Comparison of ENCODE assay signal across 19 mouse cellular contexts in genomic region chr6:100301410-100302108, GRCm38 (mm10). TPM values are rescaled to one million over a fixed set of nuclear protein-coding genes. Genes with fewer than 3 reads are reported as not detected.
A peak's percentile ranks its signal among the peaks of the same experiment; 100 is the strongest.
DNase-seq lines count a peak whose midpoint lies in the region; ATAC-seq and TF ChIP-seq lines count a peak whose summit lies in the region.
"Had no signal": no experiment of that assay in that cellular context is flagged by ENCODE, and none has a peak within 500 bp of the region (broad histone marks: within the 10 kb centered on the region; RNA-seq: fewer than 3 reads in every experiment).

No protein-coding gene starts in this region.

- no peak for TF ChIP-seq EP300 in liver, postnatal 0 days (IDR thresholded peaks at IDR 0.05; ENCODE audit: low read depth)

- H3K4me2 ChIP-seq in liver, embryonic 11.5 days: no peak overlapping the region
- no peak overlapping the region for H3K4me2 ChIP-seq in liver, postnatal 0 days (ENCODE audit: low read depth, low read length)
- H3K4me2 ChIP-seq: heart, embryonic 11.5 days; limb, embryonic 15.5 days had no signal

- no peaks in the 10 kb centered on the region for H3K27me3 ChIP-seq in liver, adult 2 months (ENCODE audit: control insufficient read depth, insufficient read depth, low read length)
- H3K27me3 ChIP-seq in liver, embryonic 11.5 days (replicated peaks; ENCODE audit: control insufficient read depth, insufficient read depth, low read length): no peaks in the 10 kb centered on the region
- H3K27me3 ChIP-seq in liver, postnatal 0 days (ENCODE audit: insufficient read depth, low read length): no peaks in the 10 kb centered on the region
- H3K27me3 ChIP-seq: limb, embryonic 15.5 days had no signal

- H3K4me3 ChIP-seq in liver, adult 2 months (ENCODE audit: insufficient read depth, low read depth, low read length): no peak overlapping the region
- no peak overlapping the region for H3K4me3 ChIP-seq in liver, embryonic 11.5 days (ENCODE audit: low read depth, low read length)
- no peak overlapping the region for H3K4me3 ChIP-seq in liver, postnatal 0 days (ENCODE audit: low read depth, low read length)
- H3K4me3 ChIP-seq: limb, embryonic 15.5 days had no signal

- H3K9me3 ChIP-seq in liver, embryonic 11.5 days (ENCODE audit: control insufficient read depth, low read length): no peaks in the 10 kb centered on the region
- H3K9me3 ChIP-seq in liver, postnatal 0 days (ENCODE audit: low read length): no peaks in the 10 kb centered on the region
- H3K9me3 ChIP-seq: limb, embryonic 15.5 days had no signal

- no peak for TF ChIP-seq CTCF in liver, adult 2 months (IDR thresholded peaks at IDR 0.05; ENCODE audit: low read depth, low read length)
- TF ChIP-seq CTCF in liver, postnatal 0 days (IDR thresholded peaks at IDR 0.05; ENCODE audit: low read depth): no peak

- peaks cover 5% of the 10 kb centered on the region for H3K4me1 ChIP-seq in liver, adult 2 months (ENCODE audit: control insufficient read depth, insufficient read depth, low read length)
- H3K4me1 ChIP-seq in liver, embryonic 11.5 days (replicated peaks; ENCODE audit: control insufficient read depth, insufficient read depth, low read length): peaks cover 6% of the 10 kb centered on the region
- peaks cover 21% of the 10 kb centered on the region for H3K4me1 ChIP-seq in liver, postnatal 0 days (ENCODE audit: insufficient read depth)

- intact Hi-C loops in heart, postnatal 14 days (cut with DNase I): no loop called here
- intact Hi-C loops in heart, postnatal 36 days (cut with DNase I): no loop called here

- peak overlapping the region; percentile 15; the same call in 1 of the 2 replicates for H3K27ac ChIP-seq in liver, adult 2 months (replicated peaks; ENCODE audit: insufficient read depth, low read depth, low read length)
- H3K27ac ChIP-seq in liver, embryonic 11.5 days (ENCODE audit: low read depth, low read length): 0 out of 2 replicates have a peak overlapping the region, but pooled peaks have one; percentile 28
- H3K27ac ChIP-seq in liver, postnatal 0 days (ENCODE audit: low read depth): peak overlapping the region; percentile 69
- H3K27ac ChIP-seq: hindbrain, postnatal 0 days; limb, embryonic 15.5 days; macrophage had no signal

- peak; percentile 7 to 22 for DNase-seq in heart, postnatal 14 days
- no peak for DNase-seq in heart, postnatal 36 days
- DNase-seq in liver, adult 2 months (ENCODE audit: extremely low read depth, low read depth, low spot score): peak; percentile 86
- DNase-seq in liver: no peak
- no peak for DNase-seq in liver, embryonic 11.5 days (ENCODE audit: low spot score)
- DNase-seq in liver, postnatal 0 days: peak; percentile 49
- DNase-seq in adrenal gland, adult 8-10 months: no peak
- DNase-seq: adrenal gland, postnatal 25 days; cerebellum, adult 18-20 months; gastrocnemius, postnatal 25 days; layer of hippocampus, adult 9-11 months; midbrain, embryonic 14.5 days; right cerebral cortex, adult 18-20 months had no signal

- H3K36me3 ChIP-seq in liver, adult 2 months (ENCODE audit: control insufficient read depth, insufficient read depth, low read length): no peaks in the 10 kb centered on the region
- H3K36me3 ChIP-seq in liver, embryonic 11.5 days (ENCODE audit: control insufficient read depth, insufficient read depth, low read length): no peaks in the 10 kb centered on the region
- no peaks in the 10 kb centered on the region for H3K36me3 ChIP-seq in liver, postnatal 0 days (replicated peaks; ENCODE audit: insufficient read depth, low read length)
- H3K36me3 ChIP-seq: limb, embryonic 15.5 days had no signal

- no peak overlapping the region for H3K9ac ChIP-seq in liver, adult 2 months (ENCODE audit: low read depth, low read length)
- H3K9ac ChIP-seq in liver, embryonic 11.5 days (ENCODE audit: low read depth, low read length): no peak overlapping the region
- H3K9ac ChIP-seq in liver, postnatal 0 days (replicated peaks): no peak overlapping the region
- H3K9ac ChIP-seq: limb, embryonic 15.5 days had no signal

- TF ChIP-seq POLR2A in liver, adult 2 months (IDR thresholded peaks at IDR 0.05; ENCODE audit: extremely low read depth, insufficient read depth, low read length): no peak

- ATAC-seq in liver, embryonic 11.5 days (replicated peaks; ENCODE audit: low FRiP score): peak; percentile 53; the same call in 1 of the 2 replicates
- ATAC-seq in liver, postnatal 0 days: peak; percentile 96
- ATAC-seq: activated CD4-positive, CD25-positive, alpha-beta regulatory T cell, adult 4 months; hindbrain, postnatal 0 days; Patski had no signal

- 40% methylated on average over 8 of the region's 8 CpGs for WGBS in liver, adult 2 months
- WGBS in liver, embryonic 11.5 days: 57% methylated on average over 8 of the region's 8 CpGs
- 40% methylated on average over 8 of the region's 8 CpGs for WGBS in liver, postnatal 0 days (ENCODE audit: insufficient replicate concordance)

- no peaks in the 10 kb centered on the region for H3K79me2 ChIP-seq in liver, adult 2 months (ENCODE audit: control insufficient read depth, insufficient read depth, low read length)

RNA-seq across cellular contexts. Expression of gene Rybp, which starts 14.3 kb away (rescaled TPM):
- 10 to 100 TPM; 16.7 to 17.6 TPM for total RNA-seq in heart, postnatal 14 days (2021)
- 10 to 100 TPM; 11.4 to 14.9 TPM for total RNA-seq in heart, postnatal 36 days (2021)
- 6.7 and 8.2 TPM in 2 replicates for total RNA-seq in liver, adult 2 months (2014; rRNA removed)
- polyA plus RNA-seq in liver, adult 2 months (2012; rRNA removed): 5.6 and 6.7 TPM in 2 replicates
- polyA plus RNA-seq in liver, embryonic 11.5 days (2014; fragmentation: Nextera tagmentation; extraction: Ambion mirVana): 8.7 and 11.2 TPM in 2 replicates
- polyA plus RNA-seq in liver, postnatal 0 days (2015; fragmentation: Nextera tagmentation; extraction: Ambion mirVana): 5.8 and 6.7 TPM in 2 replicates
- total RNA-seq in adrenal gland, adult 8-10 months (2022): 10 to 100 TPM; 22.0 to 31.9 (median 28.6) TPM

Comparison
In these comparisons a context has a peak if more than half of its experiments do, and no peak if none do; other contexts are left out.
1. DNase-seq: peak in heart, postnatal 14 days (2 of 2), liver, adult 2 months (single experiment) and liver, postnatal 0 days (single experiment); none in heart, postnatal 36 days (0 of 2), liver (single experiment), liver, embryonic 11.5 days (single experiment) and adrenal gland, adult 8-10 months (single experiment).
2. H3K27ac ChIP-seq: peak in every context shown above with its lines; median percentile 69 in liver, postnatal 0 days; 28 in liver, embryonic 11.5 days; 15 in liver, adult 2 months.